Mouse (Mus musculus): ENCODE results near the gene Ugdh.

- TF ChIP-seq CTCF (IDR thresholded peaks at IDR 0.05; ENCODE audit: borderline replicate concordance, control insufficient read depth, extremely low read depth, insufficient read depth, low read length, poor library complexity) (no peak), POLR2A (IDR thresholded peaks at IDR 0.05; ENCODE audit: control insufficient read depth, extremely low read depth, insufficient read depth, low read length, poor library complexity) (no peak)
These were observed 19.9 kb downstream of the Ugdh start for GRCm38 (mm10) chr5:65415653-65416458.

Data from thymus, adult 2 months (tissue).